Mouse (Mus musculus) retina, postnatal 1 day (tissue): ENCODE data around the gene Arhgef10l.
A peak's percentile ranks its signal among the peaks of the same experiment; 100 is the strongest.

Source experiments
- DNase-seq: peaks from one replicate; pipeline ENCODE4 v3.0.0-alpha.2; 2012

The Arhgef10l gene

GRCm38 (mm10) chr4:140665760-140666159 is at the start of gene Arhgef10l:
Gene Arhgef10l, minus strand, starts transcription at chr4:140666012.
- DNase-seq = no peak

GRCm38 (mm10) chr4:140714586-140714985 is 48.8 kb upstream of the Arhgef10l start:
- no peak for DNase-seq

GRCm38 (mm10) chr4:140713480-140714365 is 47.9 kb upstream of the Arhgef10l start:
- peak; percentile 93 for DNase-seq

- DNase-seq = no peak
Observed at GRCm38 (mm10) chr4:140711360-140711759, 45.5 kb upstream of the Arhgef10l start.

- DNase-seq = no peak
Observed at GRCm38 (mm10) chr4:140710781-140711180, 45.0 kb upstream of the Arhgef10l start.

- DNase-seq = no peak
Observed at GRCm38 (mm10) chr4:140709617-140710016, 43.8 kb upstream of the Arhgef10l start.

GRCm38 (mm10) chr4:140709111-140709510 is 43.3 kb upstream of the Arhgef10l start:
- DNase-seq = peak; percentile 50

- no peak for DNase-seq
Observed at GRCm38 (mm10) chr4:140708297-140708927, 42.6 kb upstream of the Arhgef10l start.

GRCm38 (mm10) chr4:140707615-140708014 is 41.8 kb upstream of the Arhgef10l start:
- no peak for DNase-seq

- DNase-seq = peak; percentile 32
Observed at GRCm38 (mm10) chr4:140704166-140704565, 38.4 kb upstream of the Arhgef10l start.

GRCm38 (mm10) chr4:140703636-140704035 is 37.8 kb upstream of the Arhgef10l start:
- DNase-seq = peak; percentile 29

- DNase-seq = peak; percentile 88
Observed at GRCm38 (mm10) chr4:140702611-140703327, 37.0 kb upstream of the Arhgef10l start.

GRCm38 (mm10) chr4:140701716-140702561 is 36.1 kb upstream of the Arhgef10l start:
- DNase-seq = peak; percentile 87

GRCm38 (mm10) chr4:140701049-140701715 is 35.4 kb upstream of the Arhgef10l start:
- DNase-seq = peak; percentile 90

- DNase-seq = no peak
Observed at GRCm38 (mm10) chr4:140700269-140701018, 34.6 kb upstream of the Arhgef10l start, which contains the start of gene Rcc2. Gene Rcc2, plus strand, starts transcription at chr4:140700541.

- peak; percentile 50 for DNase-seq
Observed at GRCm38 (mm10) chr4:140699441-140700127, 33.8 kb upstream of the Arhgef10l start.

GRCm38 (mm10) chr4:140695675-140696585 is 30.1 kb upstream of the Arhgef10l start:
- no peak for DNase-seq

- no peak for DNase-seq
Observed at GRCm38 (mm10) chr4:140695146-140695545, 29.3 kb upstream of the Arhgef10l start.

GRCm38 (mm10) chr4:140694551-140695060 is 28.8 kb upstream of the Arhgef10l start:
- DNase-seq = no peak
